Mouse (Mus musculus) embryonic facial prominence, embryonic 15.5 days (tissue): ENCODE measurements around the gene Polr3b. TPM values are rescaled to one million over a fixed set of nuclear protein-coding genes. Genes with fewer than 3 reads are reported as not detected.

Source experiments
- ATAC-seq: fragments of 200-750 bp; cut with Nextera tagmentation; 2 replicates; pipeline ENCODE4 v1.8.0; 2017; ENCODE audit warnings: low read depth, moderate TSS enrichment; ENCODE audit not compliant: insufficient number of reproducible peaks, low FRiP score, low TSS enrichment
- H3K27ac ChIP-seq: fragments of 300-500 bp; sonication (generic); replicated peaks from 2 replicates; pipeline ENCODE4 v1.5.1; 2015; ENCODE audit warnings: mild to moderate bottlenecking, inconsistent platforms
- H3K27me3 ChIP-seq: fragments of 300-500 bp; sonication (generic); 2 replicates; pipeline ENCODE4 v1.6.1; 2015; ENCODE audit warnings: inconsistent platforms
- H3K36me3 ChIP-seq: fragments of 300-500 bp; sonication (generic); 2 replicates; pipeline ENCODE4 v1.6.1; 2015; ENCODE audit warnings: mild to moderate bottlenecking, inconsistent platforms
- H3K4me1 ChIP-seq: fragments of 300-500 bp; sonication (generic); 2 replicates; pipeline ENCODE4 v1.6.1; 2015; ENCODE audit warnings: inconsistent platforms
- H3K4me2 ChIP-seq: fragments of 300-500 bp; sonication (generic); replicated peaks from 2 replicates; pipeline ENCODE4 v1.6.1; 2015; ENCODE audit warnings: mild to moderate bottlenecking, inconsistent platforms
- H3K4me3 ChIP-seq: fragments of 300-500 bp; sonication (generic); replicated peaks from 2 replicates; pipeline ENCODE4 v1.5.1; 2015; ENCODE audit warnings: mild to moderate bottlenecking, inconsistent platforms
- H3K9ac ChIP-seq: fragments of 300-500 bp; sonication (generic); 2 replicates; pipeline ENCODE4 v1.6.1; 2015; ENCODE audit warnings: inconsistent platforms
- H3K9me3 ChIP-seq: fragments of 300-500 bp; sonication (generic); replicated peaks from 2 replicates; pipeline ENCODE4 v1.6.1; 2016; ENCODE audit warnings: inconsistent platforms
- WGBS: fragments of 180-500 bp; shearing (Covaris S2); methylation state at CpG from one replicate; pipeline ENCODE4 v1.1.7; 2015; 5-methylcytosine and 5-hydroxymethylcytosine counted together
- polyA plus RNA-seq: library from polyadenylated mRNA; unstranded; fragments of >200 nt; fragmentation: Nextera tagmentation; extraction: Ambion mirVana; gene quantifications from 2 replicates; pipeline ENCODE4 v1.2.1, GENCODE M21; 2015

Gene Polr3b
- 11.0 and 12.7 TPM in 2 replicates for polyA plus RNA-seq

DNA sequence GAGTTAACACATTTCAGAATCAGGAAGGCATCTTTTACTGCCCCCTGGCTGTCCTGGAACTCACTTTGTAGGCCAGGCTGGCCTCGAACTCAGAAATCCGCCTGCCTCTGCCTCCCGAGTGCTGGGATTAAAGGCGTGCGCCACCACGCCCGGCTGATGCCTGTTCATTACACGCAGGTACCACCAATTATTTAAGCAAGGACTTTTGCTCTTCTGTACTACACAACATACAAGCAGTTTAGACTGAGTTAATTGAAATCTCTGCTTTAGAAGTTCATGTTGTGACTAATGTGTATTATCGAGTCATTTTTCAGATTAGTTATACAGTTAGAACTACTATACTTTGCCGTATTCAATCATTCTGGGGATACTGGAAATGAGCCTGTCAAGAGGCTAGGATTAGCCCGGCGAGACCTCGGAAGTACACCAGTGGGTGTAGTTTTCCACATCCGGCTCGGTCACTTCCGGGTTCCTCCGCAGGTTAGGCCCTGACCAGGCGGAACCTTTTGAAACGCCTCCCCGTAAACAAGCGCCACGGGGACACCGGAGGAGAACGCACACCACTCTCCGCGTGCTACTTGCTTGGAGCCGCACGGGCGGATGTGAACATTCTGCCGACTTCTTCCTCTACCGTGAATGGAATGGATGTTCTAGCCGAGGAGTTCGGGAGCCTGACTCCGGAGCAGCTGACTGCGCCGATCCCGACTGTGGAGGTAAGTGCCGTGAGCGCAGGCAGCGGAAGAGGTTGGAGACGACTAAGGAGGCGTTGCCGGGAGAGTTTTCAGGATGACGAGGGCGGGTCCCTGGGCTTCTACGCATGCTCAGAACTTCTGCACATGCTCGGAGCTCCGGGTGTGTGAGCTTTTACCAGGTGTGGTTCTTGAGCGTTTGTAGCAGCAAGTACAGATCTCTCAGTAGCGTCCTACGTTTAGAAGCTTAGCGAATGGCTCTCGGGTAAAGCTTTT, at the start of gene Polr3b:
Gene Polr3b (plus strand): TSS at position 467 of the 965 bp plus-strand sequence.
- peak; percentile 95 for ATAC-seq
- peak within 1 kb of the TSS; percentile 62 for H3K4me2 ChIP-seq
- H3K4me3 ChIP-seq = peak within 1 kb of the TSS; percentile 82
- H3K27ac ChIP-seq = peak within 1 kb of the TSS; percentile 98
- H3K9ac ChIP-seq = peak within 1 kb of the TSS; percentile 62
- H3K27me3 ChIP-seq = no peaks in the 10 kb centered on the region
- WGBS = 8% methylated on average over 53 of the region's 53 CpGs
- H3K9me3 ChIP-seq = no peaks in the 10 kb centered on the region
- no peaks in the 10 kb centered on the region for H3K36me3 ChIP-seq
- H3K4me1 ChIP-seq = peaks cover 17% of the 10 kb centered on the region; the same call in 1 of the 2 replicates

DNA sequence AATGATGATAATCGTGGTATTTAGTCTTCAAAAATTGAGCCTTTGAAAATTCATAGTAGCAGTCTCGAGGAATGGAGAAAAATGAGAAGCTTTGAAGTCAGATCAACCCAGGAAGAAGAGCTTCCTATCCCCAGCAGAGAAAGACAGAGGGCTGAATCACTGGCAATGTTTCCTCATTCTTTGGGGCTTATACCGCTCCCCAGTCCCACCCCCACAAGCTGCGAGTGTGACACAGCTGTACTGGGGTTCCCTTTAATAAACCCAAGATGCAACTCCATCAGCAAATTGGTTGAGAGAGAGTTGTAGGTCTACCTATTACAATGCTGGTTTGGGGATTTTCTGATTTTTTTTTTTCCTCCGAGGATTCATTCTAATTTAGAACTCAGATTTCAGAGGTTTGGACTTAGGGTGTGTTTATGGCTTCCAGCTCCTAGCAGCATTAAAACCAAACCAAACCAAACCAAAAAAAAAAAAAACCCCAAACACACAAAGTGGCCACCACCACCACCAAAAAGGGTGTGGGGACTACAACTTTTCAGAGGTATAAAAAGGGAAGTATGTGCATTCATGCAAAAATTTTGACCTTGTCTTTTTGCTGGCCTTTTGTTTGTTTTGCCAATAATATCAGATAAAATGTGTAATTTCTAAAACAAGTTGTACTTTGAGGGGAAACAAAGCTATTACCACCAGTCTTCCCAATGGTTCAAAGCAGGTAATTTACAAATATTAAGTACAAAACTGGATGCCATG, 48.2 kb upstream of the Polr3b start:
- Histone ChIP-seq H3K4me1 (peaks cover 11% of the 10 kb centered on the region), H3K4me3 (no peak overlapping the region), H3K27me3 (no peaks in the 10 kb centered on the region), H3K9me3 (no peaks in the 10 kb centered on the region), H3K36me3 (no peaks in the 10 kb centered on the region), H3K9ac (no peak overlapping the region), H3K4me2 (no peak overlapping the region), H3K27ac (no peak overlapping the region)
- WGBS = 40% methylated on average over 5 of the region's 5 CpGs
- no peak for ATAC-seq

DNA sequence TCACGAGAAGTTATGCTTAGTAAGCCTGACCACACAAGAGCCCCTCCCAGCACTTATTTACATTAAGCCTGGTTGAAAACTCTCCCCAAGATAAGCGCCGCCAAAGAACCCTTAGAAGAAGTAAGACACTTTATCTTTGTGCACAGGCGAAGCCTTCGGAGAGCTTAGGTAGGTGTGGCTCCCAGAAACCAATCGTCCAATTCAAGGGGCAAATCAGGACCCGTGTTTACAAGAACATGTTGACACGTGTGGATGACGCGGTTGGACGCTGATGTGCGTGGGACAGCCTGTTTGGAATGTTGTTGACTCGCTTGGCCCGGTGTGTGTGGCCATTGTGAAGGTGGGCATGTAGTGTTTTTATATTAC, 46.1 kb upstream of the Polr3b start:
- ATAC-seq = peak; percentile 79
- H3K27me3 ChIP-seq = no peaks in the 10 kb centered on the region
- H3K9me3 ChIP-seq = no peaks in the 10 kb centered on the region
- peak overlapping the region; percentile 91 for H3K4me3 ChIP-seq
- H3K9ac ChIP-seq = peak overlapping the region; percentile 10; the same call in 1 of the 2 replicates
- H3K27ac ChIP-seq = peak overlapping the region; percentile 78; the same call in 1 of the 2 replicates
- no peaks in the 10 kb centered on the region for H3K36me3 ChIP-seq
- H3K4me2 ChIP-seq = peak overlapping the region; percentile 96
- H3K4me1 ChIP-seq = peaks cover 11% of the 10 kb centered on the region
- WGBS = under 1% methylated on average over 14 of the region's 14 CpGs

DNA sequence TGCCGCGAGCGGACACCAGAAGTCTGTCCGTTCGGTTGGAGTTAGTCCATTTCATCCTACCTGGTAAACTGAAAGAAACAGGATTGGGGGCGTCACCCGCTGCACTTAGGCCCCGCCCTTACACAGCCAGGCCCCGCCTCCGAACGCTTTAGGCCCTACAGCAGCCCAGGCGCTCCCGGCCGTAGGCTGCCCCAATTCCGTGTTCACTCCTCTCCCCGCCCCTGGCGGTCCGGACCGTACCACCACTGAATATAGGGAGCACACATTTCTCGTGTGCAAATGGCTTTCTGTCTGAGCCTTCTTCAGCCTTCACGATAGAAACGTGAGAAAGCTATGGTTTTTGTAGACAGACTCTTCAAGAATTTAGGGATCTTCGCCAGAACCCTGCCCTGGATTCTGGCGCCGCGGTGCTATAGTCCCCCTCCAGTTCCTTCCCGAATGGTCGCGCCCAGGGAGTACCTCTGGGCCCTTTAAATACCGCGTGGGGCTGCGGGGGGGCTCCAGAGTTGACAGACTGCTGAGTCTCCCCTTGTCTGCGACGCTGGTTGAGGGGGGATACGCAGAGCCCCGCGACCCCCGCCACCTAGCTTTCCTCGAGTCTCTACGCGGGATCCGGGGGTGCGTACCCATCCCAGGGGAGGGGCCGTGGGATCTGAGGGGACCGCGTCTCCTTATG, 45.6 kb upstream of the Polr3b start, which contains the start of gene Tcp11l2:
Gene Tcp11l2 (plus strand): TSS at position 232 of the 676 bp plus-strand sequence.
- H3K4me2 ChIP-seq = peak within 1 kb of the TSS; percentile 96
- peak; percentile 99 for ATAC-seq
- H3K9me3 ChIP-seq = no peaks in the 10 kb centered on the region
- H3K4me3 ChIP-seq = peak within 1 kb of the TSS; percentile 91
- H3K27ac ChIP-seq = peak within 1 kb of the TSS; percentile 78
- WGBS = under 1% methylated on average over 46 of the region's 46 CpGs
- no peaks in the 10 kb centered on the region for H3K27me3 ChIP-seq
- H3K4me1 ChIP-seq = peaks cover 11% of the 10 kb centered on the region
- no peaks in the 10 kb centered on the region for H3K36me3 ChIP-seq
- peak within 1 kb of the TSS; percentile 50 for H3K9ac ChIP-seq

DNA sequence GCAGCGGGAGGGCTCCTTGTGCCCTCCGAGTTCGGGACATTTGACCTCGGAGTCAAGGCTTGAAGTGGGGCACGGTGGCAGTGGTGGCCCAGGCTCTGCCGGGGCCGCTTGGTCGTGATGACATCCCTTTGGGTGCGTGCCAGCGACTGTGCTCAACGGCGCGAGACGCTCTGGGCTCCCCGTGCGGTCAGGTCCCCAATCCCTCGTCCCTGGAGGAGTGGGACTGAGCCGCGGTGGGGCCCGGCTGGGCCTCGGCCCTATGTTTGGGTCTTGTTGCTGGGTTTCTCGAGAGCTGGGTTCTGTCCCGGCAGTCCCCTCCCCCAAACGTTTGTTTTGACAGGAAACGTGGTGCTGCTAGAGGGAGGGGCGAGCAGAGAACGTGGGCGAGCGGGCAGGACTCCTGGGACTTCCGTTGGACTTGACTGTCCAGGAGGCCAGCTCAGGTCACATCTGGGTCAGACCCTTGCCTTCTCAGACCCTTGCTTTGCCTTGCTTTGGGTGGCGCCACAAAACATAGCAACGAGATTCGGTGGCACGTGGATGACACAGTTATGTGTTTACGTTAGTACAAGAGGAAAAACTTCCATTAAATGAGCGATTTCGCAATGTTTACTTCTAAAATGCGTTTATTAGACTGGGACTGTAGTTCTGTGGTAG, 44.9 kb upstream of the Polr3b start:
- Histone ChIP-seq H3K36me3 (no peaks in the 10 kb centered on the region), H3K4me2 (peak overlapping the region; percentile 96), H3K9ac (peak overlapping the region; percentile 50), H3K27ac (peak overlapping the region; percentile 78), H3K27me3 (no peaks in the 10 kb centered on the region), H3K4me3 (peak overlapping the region; percentile 91), H3K4me1 (peaks cover 11% of the 10 kb centered on the region), H3K9me3 (no peaks in the 10 kb centered on the region)
- peak; percentile 20; the same call in 1 of the 2 replicates for ATAC-seq
- 1% methylated on average over 38 of the region's 38 CpGs for WGBS

DNA sequence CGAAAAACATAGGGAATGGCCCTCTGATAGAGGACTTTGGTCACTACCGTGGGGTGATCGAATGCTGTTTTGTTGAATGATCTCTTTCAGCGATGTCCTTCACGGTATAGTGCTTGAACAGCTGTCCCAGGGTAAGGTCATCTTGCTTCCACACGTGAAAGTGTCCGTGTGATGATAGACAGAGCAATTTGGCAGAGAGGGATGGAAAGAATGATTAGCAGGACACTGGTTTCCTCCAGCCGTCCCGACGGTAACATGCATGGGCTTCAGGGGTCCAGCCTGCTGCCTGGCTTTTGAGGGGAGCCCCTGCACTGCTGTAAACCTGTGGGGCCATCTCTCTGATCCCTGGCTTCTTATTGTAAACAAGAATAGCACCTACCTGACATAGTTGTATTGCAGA, 43.4 kb upstream of the Polr3b start:
- WGBS = 81% methylated on average over 10 of the region's 10 CpGs
- H3K9ac ChIP-seq = no peak overlapping the region
- no peaks in the 10 kb centered on the region for H3K27me3 ChIP-seq
- no peak overlapping the region for H3K4me2 ChIP-seq
- H3K4me3 ChIP-seq = no peak overlapping the region
- H3K9me3 ChIP-seq = no peaks in the 10 kb centered on the region
- no peaks in the 10 kb centered on the region for H3K36me3 ChIP-seq
- H3K4me1 ChIP-seq = peaks cover 11% of the 10 kb centered on the region
- H3K27ac ChIP-seq = no peak overlapping the region
- no peak for ATAC-seq

DNA sequence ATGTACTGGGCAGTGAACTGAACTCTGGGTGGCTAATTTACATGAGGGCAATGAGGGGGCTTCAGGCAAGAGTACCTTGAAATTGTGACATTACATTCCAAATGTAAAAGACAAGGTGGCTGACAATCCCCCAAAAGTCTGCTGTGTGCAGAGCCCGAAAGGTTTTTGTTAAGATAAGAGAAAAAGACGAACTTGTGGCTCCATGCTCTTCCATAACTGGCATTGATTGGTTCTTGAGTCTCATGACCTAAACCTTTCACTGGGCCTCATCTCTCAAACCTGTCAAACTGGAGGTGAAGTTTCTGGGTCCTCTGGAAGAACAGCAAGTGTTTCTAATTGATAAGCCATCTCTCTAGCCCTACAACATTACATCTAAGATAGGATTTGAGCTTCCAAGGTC, 42.6 kb upstream of the Polr3b start:
- Histone ChIP-seq H3K36me3 (no peaks in the 10 kb centered on the region), H3K4me1 (peaks cover 11% of the 10 kb centered on the region), H3K27me3 (no peaks in the 10 kb centered on the region), H3K4me3 (no peak overlapping the region), H3K9ac (no peak overlapping the region), H3K9me3 (no peaks in the 10 kb centered on the region), H3K4me2 (no peak overlapping the region), H3K27ac (no peak overlapping the region)
- no peak for ATAC-seq
- WGBS = 78% methylated on average over 2 of the region's 2 CpGs

DNA sequence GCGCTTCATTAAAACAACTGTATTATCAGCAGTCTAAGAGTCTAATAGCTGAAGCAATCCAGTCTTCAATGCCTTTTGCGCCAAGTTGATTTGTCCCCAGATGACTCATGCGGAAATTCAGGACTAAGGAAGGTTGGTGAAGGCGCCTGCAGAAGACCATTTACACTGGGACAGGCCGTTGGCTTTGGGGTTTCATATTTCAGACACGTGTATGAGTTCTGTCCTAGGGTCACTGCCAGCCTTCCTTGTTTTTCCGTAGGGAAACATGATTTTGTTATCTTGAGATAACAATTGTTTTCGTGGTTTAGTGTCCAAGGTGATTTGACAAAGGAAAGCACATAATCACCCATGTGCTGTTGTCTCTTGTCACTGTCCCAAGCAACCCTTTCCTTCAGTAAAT, 40.9 kb upstream of the Polr3b start:
- H3K4me2 ChIP-seq = no peak overlapping the region
- no peak overlapping the region for H3K27ac ChIP-seq
- H3K36me3 ChIP-seq = no peaks in the 10 kb centered on the region
- H3K27me3 ChIP-seq = no peaks in the 10 kb centered on the region
- ATAC-seq = no peak
- WGBS = 65% methylated on average over 8 of the region's 8 CpGs
- H3K9ac ChIP-seq = no peak overlapping the region
- no peak overlapping the region for H3K4me3 ChIP-seq
- H3K4me1 ChIP-seq = peaks cover 11% of the 10 kb centered on the region
- no peaks in the 10 kb centered on the region for H3K9me3 ChIP-seq

DNA sequence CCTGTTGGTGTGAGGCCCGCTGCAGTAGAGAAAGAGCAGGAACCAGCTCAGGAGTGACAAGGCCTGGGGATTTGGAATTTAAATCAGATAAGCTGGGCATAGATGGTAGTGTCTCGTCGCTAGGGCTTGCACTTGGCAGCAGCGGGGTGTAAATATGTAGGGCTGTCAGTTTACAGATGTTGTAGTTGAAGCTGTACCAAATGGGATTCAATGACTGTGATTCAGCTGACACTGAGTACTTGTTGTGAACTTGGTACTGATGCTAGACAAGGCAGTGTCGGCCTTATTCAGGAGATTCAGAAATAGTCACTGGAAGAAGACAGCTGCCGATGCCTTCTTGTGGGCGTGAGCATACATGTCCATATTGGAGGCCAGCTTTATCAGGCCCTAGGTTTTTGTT, 39.9 kb upstream of the Polr3b start:
- Histone ChIP-seq H3K4me1 (peaks cover 10% of the 10 kb centered on the region), H3K9ac (no peak overlapping the region), H3K4me3 (no peak overlapping the region), H3K9me3 (no peaks in the 10 kb centered on the region), H3K27me3 (no peaks in the 10 kb centered on the region), H3K36me3 (no peaks in the 10 kb centered on the region), H3K27ac (no peak overlapping the region), H3K4me2 (no peak overlapping the region)
- no peak for ATAC-seq
- 66% methylated on average over 7 of the region's 7 CpGs for WGBS

DNA sequence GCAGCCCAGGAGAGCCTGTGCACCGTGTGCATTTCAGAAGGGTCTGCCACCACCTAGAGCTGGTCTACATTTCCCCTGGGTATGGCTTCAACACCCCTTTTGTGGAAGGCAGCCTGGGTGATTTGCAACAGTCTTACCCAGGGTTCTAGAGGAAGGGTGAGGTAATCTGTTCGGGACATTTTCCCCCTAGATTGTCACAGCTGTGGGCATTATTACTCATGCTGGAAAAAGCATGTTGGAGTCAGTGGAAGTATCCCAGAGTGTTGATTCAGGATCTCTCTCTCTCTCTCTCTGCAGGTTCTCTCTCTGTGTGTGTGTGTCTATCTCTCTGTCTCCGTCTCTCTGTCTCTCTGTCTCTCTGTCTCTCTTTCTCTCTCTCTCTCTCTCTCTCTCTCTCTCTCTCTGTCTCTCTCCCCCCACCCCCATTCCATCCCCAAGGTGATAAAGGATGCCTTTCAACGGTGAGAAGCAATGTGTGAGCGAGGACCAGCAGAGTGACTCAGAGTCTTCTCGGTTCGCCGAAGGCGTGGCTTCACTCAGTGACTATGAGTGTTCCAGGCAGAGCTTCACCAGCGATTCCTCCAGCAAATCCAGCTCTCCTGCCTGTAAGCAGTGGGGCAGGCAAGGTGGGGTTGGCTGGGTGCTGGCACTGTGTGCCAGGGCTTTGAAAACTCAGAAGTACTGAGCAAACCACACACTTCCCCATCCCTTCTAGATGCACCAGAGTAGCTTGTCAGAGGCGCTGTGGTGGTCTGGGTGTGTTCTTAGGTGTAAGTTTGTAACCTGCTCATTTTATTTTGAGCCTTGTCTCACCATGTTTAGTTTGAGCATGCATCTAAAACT, 37.4 kb upstream of the Polr3b start:
- Histone ChIP-seq H3K4me2 (no peak overlapping the region), H3K4me1 (no peaks in the 10 kb centered on the region), H3K36me3 (no peaks in the 10 kb centered on the region), H3K27ac (no peak overlapping the region), H3K9me3 (no peaks in the 10 kb centered on the region), H3K9ac (no peak overlapping the region), H3K27me3 (no peaks in the 10 kb centered on the region), H3K4me3 (no peak overlapping the region)
- WGBS = 58% methylated on average over 11 of the region's 11 CpGs
- no peak for ATAC-seq
